Mouse (Mus musculus) layer of hippocampus, adult 2 months (tissue): ENCODE measurements around the gene Ccl1. TPM values are rescaled to one million over a fixed set of nuclear protein-coding genes. Genes with fewer than 3 reads are reported as not detected.

Source experiments
- DNase-seq, 2 experiments: peaks; one replicate each; pipeline ENCODE4 v3.0.0; 2022; ENCODE audit warnings: low spot score in 2 of 2
- H3K27ac ChIP-seq: fragments of 200-600 bp; 2 replicates; pipeline ENCODE4 v1.8.1; 2022
- H3K4me3 ChIP-seq: fragments of 200-600 bp; 2 replicates; pipeline ENCODE4 v1.8.1; 2022; ENCODE audit warnings: mild to moderate bottlenecking
- CTCF ChIP-seq: fragments of 200-600 bp; conservative IDR thresholded peaks from 2 replicates; pipeline ENCODE4 v1.8.1; 2022; ENCODE audit warnings: antibody characterized with exemption, mild to moderate bottlenecking, moderate library complexity
- total RNA-seq, 2 experiments: library from RNA; stranded (reverse); gene quantifications; 2 replicates each; pipeline ENCODE4 v1.2.3; 2021

Ccl1 gene
- total RNA-seq, 2 experiments from 2014 or later: not detected

- TF ChIP-seq CTCF: no peak
- no peak overlapping the region for H3K4me3 ChIP-seq
- DNase-seq: no peak
- no peak overlapping the region for H3K27ac ChIP-seq
These were observed 55.5 kb downstream of the Ccl1 start for GRCm38 (mm10) chr11:82249945-82250344.

DNA sequence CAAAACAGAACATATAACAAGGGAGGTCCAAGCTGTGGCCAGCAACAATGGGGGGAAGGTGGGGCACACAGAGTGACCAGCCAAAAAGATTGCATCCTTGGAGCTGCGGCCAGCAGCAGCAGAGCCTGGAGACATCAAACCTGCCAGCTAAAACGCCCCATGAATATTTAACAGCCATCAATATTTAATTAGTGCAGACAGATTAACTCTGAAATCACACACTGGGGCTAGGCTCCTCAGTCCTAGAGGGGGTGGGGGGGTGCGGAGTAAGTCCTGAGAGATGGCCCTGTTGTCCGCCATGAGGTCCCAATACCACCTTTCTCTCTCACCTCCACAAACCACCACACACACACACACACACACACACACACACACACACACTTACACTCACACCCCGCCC is 68.1 kb downstream of the Ccl1 start:
- no peak for DNase-seq
- TF ChIP-seq CTCF: no peak
- Histone ChIP-seq H3K4me3 (no peak overlapping the region), H3K27ac (no peak overlapping the region)

GRCm38 (mm10) chr11:82235551-82236207 is 69.8 kb downstream of the Ccl1 start:
- no peak overlapping the region for H3K4me3 ChIP-seq
- peak; percentile 38 to 57 for DNase-seq
- H3K27ac ChIP-seq: no peak overlapping the region
- TF ChIP-seq CTCF: peak; percentile 94

- H3K27ac ChIP-seq: no peak overlapping the region
- no peak overlapping the region for H3K4me3 ChIP-seq
- DNase-seq: no peak
- TF ChIP-seq CTCF: no peak
These were observed 71.5 kb downstream of the Ccl1 start for GRCm38 (mm10) chr11:82233991-82234390.

- H3K4me3 ChIP-seq: no peak overlapping the region
- no peak for DNase-seq
- TF ChIP-seq CTCF: no peak
- H3K27ac ChIP-seq: no peak overlapping the region
These were observed 78.5 kb downstream of the Ccl1 start for GRCm38 (mm10) chr11:82226976-82227375.

DNA sequence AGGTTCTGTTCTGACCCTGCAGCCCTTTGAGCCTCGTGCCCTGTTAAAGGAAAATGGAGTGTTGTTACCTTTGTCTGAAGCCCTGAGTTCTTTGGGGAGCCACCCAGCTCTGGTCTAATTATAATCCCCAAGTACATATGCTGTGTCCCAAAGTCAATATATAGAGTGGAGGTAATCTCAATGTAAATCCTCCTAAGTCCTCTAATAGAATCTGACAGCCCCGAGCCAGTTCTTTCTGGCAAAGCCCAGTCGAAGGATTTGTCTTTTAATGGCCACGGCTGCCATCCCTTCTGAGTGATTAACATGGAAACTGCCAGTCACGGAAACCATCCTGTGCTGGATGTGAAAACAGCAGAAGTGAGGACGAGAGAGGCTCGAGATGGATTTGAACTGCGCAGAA is 79.6 kb downstream of the Ccl1 start:
- no peak overlapping the region for H3K27ac ChIP-seq
- TF ChIP-seq CTCF: no peak
- DNase-seq: no peak
- no peak overlapping the region for H3K4me3 ChIP-seq

- DNase-seq: no peak
- Histone ChIP-seq H3K4me3 (no peak overlapping the region), H3K27ac (no peak overlapping the region)
- TF ChIP-seq CTCF: no peak
These were observed 89.0 kb downstream of the Ccl1 start for GRCm38 (mm10) chr11:82216531-82216930.

DNA sequence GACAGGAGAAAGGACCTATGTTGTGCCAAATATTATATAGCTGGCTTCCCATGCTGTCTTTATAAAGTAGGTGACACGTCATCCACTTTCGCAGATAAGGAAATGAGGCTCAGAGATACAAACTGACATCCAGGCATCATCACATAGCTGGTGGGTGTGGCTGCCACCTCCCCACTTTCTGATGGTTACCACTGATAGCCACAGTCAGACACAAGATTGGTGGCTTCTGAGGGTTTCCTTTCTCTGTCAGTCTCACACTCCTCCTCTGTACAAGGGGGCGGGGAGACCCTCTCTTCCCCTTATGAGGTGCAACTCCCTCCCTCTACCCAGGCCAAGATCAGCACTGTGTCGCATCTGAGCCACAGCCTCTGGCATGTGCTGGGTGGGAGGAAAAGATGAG is 91.1 kb downstream of the Ccl1 start:
- TF ChIP-seq CTCF: no peak
- Histone ChIP-seq H3K27ac (no peak overlapping the region), H3K4me3 (no peak overlapping the region)
- DNase-seq: no peak

DNA sequence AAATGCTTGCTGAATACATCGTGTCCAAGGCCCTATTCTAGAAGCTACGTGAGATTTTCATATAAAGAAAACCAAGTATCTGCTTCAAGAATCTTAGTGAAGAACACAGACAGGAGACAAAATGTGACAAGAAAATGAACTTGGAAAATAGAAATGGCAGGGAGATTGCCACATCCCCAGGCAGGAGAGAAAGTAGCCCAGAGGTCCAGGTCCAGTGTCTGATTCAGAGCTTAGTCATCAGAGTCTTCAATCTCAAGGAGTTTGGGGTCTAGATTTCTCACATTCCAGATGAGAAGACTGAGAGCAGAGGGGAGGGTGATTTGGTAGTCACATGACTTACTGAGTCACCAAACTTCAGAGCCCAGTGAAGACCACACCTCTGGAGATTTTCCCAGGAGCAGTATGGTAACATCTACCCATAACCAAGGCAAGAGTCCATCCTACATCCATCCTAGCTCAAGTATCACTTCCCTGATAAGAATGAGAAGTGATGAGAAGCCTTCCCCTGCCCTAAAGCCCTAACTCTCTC is 98.5 kb downstream of the Ccl1 start:
- no peak overlapping the region for H3K4me3 ChIP-seq
- no peak for DNase-seq
- no peak overlapping the region for H3K27ac ChIP-seq
- no peak for TF ChIP-seq CTCF

GRCm38 (mm10) chr11:82205221-82205620 is 100.3 kb downstream of the Ccl1 start:
- TF ChIP-seq CTCF: no peak
- no peak overlapping the region for H3K4me3 ChIP-seq
- no peak overlapping the region for H3K27ac ChIP-seq
- no peak for DNase-seq

DNA sequence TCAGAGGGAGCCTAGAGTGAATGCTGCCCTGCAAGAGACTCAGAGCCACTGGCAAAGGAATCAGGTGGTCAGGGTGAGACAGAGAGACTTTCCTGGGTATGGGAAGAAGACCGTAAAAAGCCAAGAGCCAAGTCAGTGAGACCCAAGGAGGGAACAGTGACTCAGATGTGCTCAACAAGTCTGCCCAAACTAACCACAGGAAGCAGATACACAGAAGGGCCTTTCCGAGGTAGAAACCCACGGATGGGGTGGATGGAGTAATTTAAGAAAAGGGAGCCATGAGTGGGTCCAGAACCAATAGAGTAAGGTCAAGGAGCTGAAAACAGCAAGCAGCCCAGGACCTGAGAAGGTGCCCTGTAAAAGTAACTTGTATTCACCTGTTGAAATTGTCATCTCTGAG is 101.8 kb downstream of the Ccl1 start:
- TF ChIP-seq CTCF: no peak
- Histone ChIP-seq H3K27ac (no peak overlapping the region), H3K4me3 (no peak overlapping the region)
- DNase-seq: no peak

DNA sequence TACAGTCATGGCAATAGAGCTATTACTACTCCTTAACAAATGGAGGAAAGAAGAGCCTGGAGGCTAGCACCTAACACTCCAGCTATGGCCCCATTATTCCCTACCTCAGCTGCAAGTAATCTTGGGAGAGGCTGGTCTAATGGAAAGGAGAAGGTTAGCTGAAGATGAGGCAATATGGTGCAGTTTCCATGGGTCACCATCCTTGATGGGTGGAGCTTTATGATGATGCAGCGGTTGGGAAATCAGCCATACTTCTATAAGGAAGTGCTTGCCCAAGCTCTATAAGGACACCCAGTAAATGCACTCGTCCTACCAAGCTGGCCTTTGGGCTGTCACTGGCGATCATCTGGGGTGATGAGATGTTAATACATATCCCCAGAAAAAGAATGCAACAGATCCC is 107.7 kb downstream of the Ccl1 start:
- no peak for TF ChIP-seq CTCF
- no peak overlapping the region for H3K27ac ChIP-seq
- H3K4me3 ChIP-seq: no peak overlapping the region
- no peak for DNase-seq

DNA sequence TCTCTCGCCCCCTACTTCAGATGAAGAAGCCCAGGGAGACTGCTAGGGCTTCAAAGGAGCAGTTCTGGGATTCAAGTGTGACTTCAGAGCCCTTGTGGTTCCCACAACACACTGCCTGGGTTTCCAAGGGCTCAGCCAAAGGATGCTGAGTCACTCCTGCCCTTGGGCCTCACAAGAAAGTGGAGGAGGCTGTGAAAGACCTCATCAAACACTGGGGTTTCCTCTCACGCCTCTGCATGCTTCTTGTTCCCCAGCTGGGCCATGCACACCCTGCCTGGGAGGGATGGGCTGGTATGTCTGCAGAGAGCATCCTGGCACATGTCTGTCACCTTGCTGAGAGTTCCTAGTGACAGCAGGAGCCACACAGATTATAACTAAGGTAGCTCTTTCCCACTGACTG is 110.5 kb downstream of the Ccl1 start:
- DNase-seq: no peak
- Histone ChIP-seq H3K4me3 (no peak overlapping the region), H3K27ac (no peak overlapping the region)
- no peak for TF ChIP-seq CTCF

DNA sequence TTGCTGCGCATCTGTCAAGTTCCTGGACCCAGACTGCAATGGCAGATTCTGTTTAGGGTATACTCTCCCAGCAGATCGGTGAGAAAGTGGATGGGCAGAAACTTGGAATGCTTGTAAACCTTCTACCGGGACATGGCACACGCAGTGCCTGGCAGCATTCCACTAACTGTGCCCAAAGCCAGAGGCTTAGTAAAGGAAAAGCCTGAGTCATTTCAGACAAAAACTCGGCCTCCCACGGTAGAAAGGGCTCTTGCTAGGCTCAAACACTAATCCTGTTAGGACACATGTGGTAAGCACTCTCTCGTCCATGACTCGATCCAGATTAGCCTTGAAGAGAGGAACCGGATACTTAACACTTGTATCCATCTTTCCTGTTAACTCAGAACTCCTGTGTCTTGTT is 111.7 kb downstream of the Ccl1 start:
- no peak for DNase-seq
- no peak overlapping the region for H3K4me3 ChIP-seq
- no peak for TF ChIP-seq CTCF
- no peak overlapping the region for H3K27ac ChIP-seq
